Mouse (Mus musculus): ENCODE data around the gene Cda.
"Not testable (repeated sequence)": the region's sequence is repeated elsewhere in the genome, so short reads cannot be mapped to it uniquely, and the experiment has no call there.

Cda gene

GRCm38 (mm10) chr4:138335036-138335435 is 32.8 kb downstream of the Cda start:
- in situ Hi-C loops (cut with MboI): no loop called here

- in situ Hi-C loops (cut with MboI): no loop called here
Measured at GRCm38 (mm10) chr4:138333135-138333534, 34.7 kb downstream of the Cda start.

GRCm38 (mm10) chr4:138331647-138332046 is 36.1 kb downstream of the Cda start:
- in situ Hi-C loops (cut with MboI): no loop called here

GRCm38 (mm10) chr4:138330264-138330671 is 37.5 kb downstream of the Cda start:
- in situ Hi-C loops (cut with MboI): no loop called here

GRCm38 (mm10) chr4:138327891-138328470 is 39.8 kb downstream of the Cda start:
- in situ Hi-C loops (cut with MboI): no loop called here

- in situ Hi-C loops (cut with MboI): not testable (repeated sequence)
Measured at GRCm38 (mm10) chr4:138327155-138327554, 40.6 kb downstream of the Cda start.

- in situ Hi-C loops (cut with MboI): no loop called here
Measured at GRCm38 (mm10) chr4:138326077-138326695, 41.6 kb downstream of the Cda start, which contains the start of gene Pink1. Pink1 (minus strand) TSS chr4:138326307.

- in situ Hi-C loops (cut with MboI): no loop called here
Measured at GRCm38 (mm10) chr4:138325466-138326076, 42.2 kb downstream of the Cda start.

- in situ Hi-C loops (cut with MboI): no loop called here
Measured at GRCm38 (mm10) chr4:138324451-138324850, 43.3 kb downstream of the Cda start.

- in situ Hi-C loops (cut with MboI): no loop called here
Measured at GRCm38 (mm10) chr4:138323753-138324152, 44.0 kb downstream of the Cda start.

GRCm38 (mm10) chr4:138322692-138323091 is 45.1 kb downstream of the Cda start:
- in situ Hi-C loops (cut with MboI): no loop called here

GRCm38 (mm10) chr4:138321488-138321887 is 46.3 kb downstream of the Cda start:
- in situ Hi-C loops (cut with MboI): no loop called here

- in situ Hi-C loops (cut with MboI): no loop called here
Measured at GRCm38 (mm10) chr4:138320711-138321110, 47.1 kb downstream of the Cda start.

- in situ Hi-C loops (cut with MboI): no loop called here
Measured at GRCm38 (mm10) chr4:138319508-138319907, 48.3 kb downstream of the Cda start.

GRCm38 (mm10) chr4:138318509-138319266 is 49.1 kb downstream of the Cda start:
- in situ Hi-C loops (cut with MboI): no loop called here

- in situ Hi-C loops (cut with MboI): no loop called here
Measured at GRCm38 (mm10) chr4:138316369-138316768, 51.4 kb downstream of the Cda start.

GRCm38 (mm10) chr4:138315781-138316180 is 52.0 kb downstream of the Cda start:
- in situ Hi-C loops (cut with MboI): no loop called here

GRCm38 (mm10) chr4:138313795-138314194 is 54.0 kb downstream of the Cda start:
- in situ Hi-C loops (cut with MboI): no loop called here

GRCm38 (mm10) chr4:138313021-138313420 is 54.8 kb downstream of the Cda start:
- in situ Hi-C loops (cut with MboI): no loop called here

- in situ Hi-C loops (cut with MboI): no loop called here
Measured at GRCm38 (mm10) chr4:138312105-138312504, 55.7 kb downstream of the Cda start.

- in situ Hi-C loops (cut with MboI): no loop called here
Measured at GRCm38 (mm10) chr4:138311595-138311994, 56.2 kb downstream of the Cda start.

GRCm38 (mm10) chr4:138310311-138310910 is 57.4 kb downstream of the Cda start:
- in situ Hi-C loops (cut with MboI): no loop called here
